Mouse (Mus musculus) stomach, postnatal 0 days (tissue): ENCODE measurements around the gene Rxylt1.

Experiments used
- CTCF ChIP-seq: IDR thresholded peaks from 2 replicates; pipeline ENCODE4 v1.5.1; 2016; ENCODE audit warnings: antibody characterized with exemption, low read depth, mild to moderate bottlenecking, moderate library complexity
- EP300 ChIP-seq: optimal IDR thresholded peaks from 2 replicates; pipeline ENCODE3; 2016; ENCODE audit warnings: antibody characterized with exemption

DNA sequence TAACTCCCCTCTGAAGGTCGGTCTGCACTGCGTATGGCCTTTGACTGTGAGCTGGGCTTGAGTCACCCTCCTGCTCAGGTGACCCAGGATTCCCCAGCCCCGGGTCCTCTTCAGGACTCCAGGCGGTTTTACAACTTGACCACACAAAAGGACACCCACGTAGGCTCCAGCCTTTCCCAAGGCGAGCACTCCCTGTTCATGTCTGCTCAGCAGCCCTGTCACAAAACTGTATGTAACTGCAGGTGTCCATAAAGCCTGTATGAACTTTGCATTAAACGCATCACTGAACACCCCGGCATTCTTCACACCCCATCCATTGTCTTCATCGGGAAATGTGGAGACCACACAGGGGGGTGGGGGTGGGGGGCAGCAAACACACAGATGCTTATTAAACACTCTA lies 51.2 kb downstream of the Rxylt1 start:
- TF ChIP-seq CTCF (no peak), EP300 (no peak)
